ENCODE assay signal across 13 mouse cellular contexts in genomic region chr10:99555658-99556352, GRCm38 (mm10).
DNase-seq lines count a peak whose midpoint lies in the region; ATAC-seq lines count a peak whose summit lies in the region.
"Had no signal": no experiment of that assay in that cellular context is flagged by ENCODE, and none has a peak within 500 bp of the region (broad histone marks: within the 10 kb centered on the region; RNA-seq: fewer than 3 reads in every experiment).

No protein-coding gene starts in this region.

- peak; percentile 50; the same call in 1 of the 2 replicates for ATAC-seq in forebrain, embryonic 15.5 days (replicated peaks)
- no peak for ATAC-seq in forebrain, embryonic 12.5 days (ENCODE audit: low FRiP score)
- peak; percentile 29 for ATAC-seq in CD4-positive, CD25-positive, alpha-beta regulatory T cell, adult 4 months
- ATAC-seq in intestine, embryonic 15.5 days = peak; percentile 82
- ATAC-seq: activated CD4-positive, CD25-positive, alpha-beta regulatory T cell, adult 4 months had no signal

- DNase-seq in embryo, embryonic 9.5 days (ENCODE audit: extremely low spot score) = peak; percentile 34
- DNase-seq in spleen, postnatal 10 days (ENCODE audit: low spot score in 2 of 2) = no peak
- DNase-seq in cerebellum, postnatal 25 days = no peak
- DNase-seq in cerebellum, adult 8-10 months = no peak
- DNase-seq: right cerebral cortex, adult 18-20 months; thymus, postnatal 14 days had no signal

- H3K4me1 ChIP-seq in forebrain, embryonic 15.5 days = peaks cover 14% of the 10 kb centered on the region
- no peaks in the 10 kb centered on the region; the same call in 1 of the 2 replicates for H3K4me1 ChIP-seq in forebrain, embryonic 12.5 days
- no peaks in the 10 kb centered on the region for H3K4me1 ChIP-seq in intestine, embryonic 15.5 days (replicated peaks)
- H3K4me1 ChIP-seq: midbrain, embryonic 12.5 days had no signal

- no peaks in the 10 kb centered on the region for H3K9me3 ChIP-seq in forebrain, embryonic 15.5 days
- H3K9me3 ChIP-seq in forebrain, embryonic 12.5 days = no peaks in the 10 kb centered on the region
- H3K9me3 ChIP-seq in intestine, embryonic 15.5 days = no peaks in the 10 kb centered on the region
- H3K9me3 ChIP-seq: limb, embryonic 15.5 days; midbrain, embryonic 12.5 days had no signal

- no peak overlapping the region for H3K4me2 ChIP-seq in forebrain, embryonic 15.5 days (replicated peaks)
- H3K4me2 ChIP-seq in forebrain, embryonic 12.5 days = no peak overlapping the region
- no peak overlapping the region for H3K4me2 ChIP-seq in intestine, embryonic 15.5 days (replicated peaks)
- H3K4me2 ChIP-seq: limb, embryonic 15.5 days; midbrain, embryonic 12.5 days had no signal

- no peaks in the 10 kb centered on the region for H3K36me3 ChIP-seq in forebrain, embryonic 15.5 days
- no peaks in the 10 kb centered on the region for H3K36me3 ChIP-seq in forebrain, embryonic 12.5 days (replicated peaks)
- no peaks in the 10 kb centered on the region for H3K36me3 ChIP-seq in intestine, embryonic 15.5 days
- H3K36me3 ChIP-seq: limb, embryonic 15.5 days; midbrain, embryonic 12.5 days had no signal

- H3K27ac ChIP-seq in forebrain, embryonic 15.5 days (replicated peaks) = peak overlapping the region; percentile 65
- no peak overlapping the region for H3K27ac ChIP-seq in forebrain, embryonic 12.5 days
- no peak overlapping the region for H3K27ac ChIP-seq in intestine, embryonic 15.5 days
- H3K27ac ChIP-seq: limb, embryonic 15.5 days; midbrain, embryonic 12.5 days had no signal

- 47% methylated on average over 12 of the region's 12 CpGs for WGBS in forebrain, embryonic 15.5 days
- WGBS in forebrain, embryonic 12.5 days = 74% methylated on average over 12 of the region's 12 CpGs
- WGBS in intestine, embryonic 15.5 days = 60% methylated on average over 12 of the region's 12 CpGs

- no peak overlapping the region for H3K4me3 ChIP-seq in forebrain, embryonic 15.5 days
- no peak overlapping the region for H3K4me3 ChIP-seq in forebrain, embryonic 12.5 days (replicated peaks)
- H3K4me3 ChIP-seq in intestine, embryonic 15.5 days (replicated peaks) = no peak overlapping the region
- H3K4me3 ChIP-seq: limb, embryonic 15.5 days; midbrain, embryonic 12.5 days had no signal

- no peak overlapping the region for H3K9ac ChIP-seq in forebrain, embryonic 15.5 days (replicated peaks)
- no peak overlapping the region for H3K9ac ChIP-seq in forebrain, embryonic 12.5 days
- no peak overlapping the region for H3K9ac ChIP-seq in intestine, embryonic 15.5 days
- H3K9ac ChIP-seq: limb, embryonic 15.5 days; midbrain, embryonic 12.5 days had no signal

- no peaks in the 10 kb centered on the region for H3K27me3 ChIP-seq in forebrain, embryonic 15.5 days
- H3K27me3 ChIP-seq in forebrain, embryonic 12.5 days = no peaks in the 10 kb centered on the region
- H3K27me3 ChIP-seq in intestine, embryonic 15.5 days (replicated peaks) = no peaks in the 10 kb centered on the region
- H3K27me3 ChIP-seq: limb, embryonic 15.5 days; midbrain, embryonic 12.5 days had no signal
